Mouse (Mus musculus): Measurements from ENCODE around the gene Tbck.

DNA sequence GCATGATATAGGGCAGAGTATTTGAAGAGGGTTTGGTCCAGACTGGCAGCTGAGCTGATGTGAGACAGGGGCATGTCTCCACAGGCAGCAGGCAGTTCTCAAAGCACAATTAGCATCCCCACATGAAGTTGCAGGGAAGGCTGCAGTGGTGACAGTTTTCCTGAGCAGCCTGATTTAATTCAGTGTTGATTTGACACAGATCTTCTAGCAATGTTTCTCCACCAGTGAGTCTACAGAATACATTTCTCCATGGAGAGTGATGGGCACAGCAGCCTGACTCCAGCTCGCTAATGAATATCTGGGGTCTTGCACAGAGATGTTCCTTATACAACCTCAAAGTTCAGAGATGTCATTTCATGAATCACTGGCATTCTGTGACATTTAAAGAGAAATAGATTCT, 99.1 kb downstream of the Tbck start:
- TF ChIP-seq CTCF (conservative IDR thresholded peaks at IDR 0.05; ENCODE audit: low read length) (no peak), POU5F1 (IDR thresholded peaks at IDR 0.05; ENCODE audit: borderline replicate concordance, low read length) (no peak)
